Mouse (Mus musculus) small intestine, adult 2 months (tissue): ENCODE measurements around the gene Tbc1d4.

ENCODE experiments used
- CTCF ChIP-seq: fragments of 200-500 bp; IDR thresholded peaks from 2 replicates; pipeline ENCODE4 v1.5.1; 2012; ENCODE audit warnings: low read depth, mild to moderate bottlenecking, control low read depth, inconsistent platforms, low read length, moderate library complexity, mixed read lengths; ENCODE audit not compliant: insufficient replicate concordance, insufficient read length; ENCODE audit errors: extremely low read depth
- POLR2A ChIP-seq: fragments of 200-500 bp; IDR thresholded peaks from 2 replicates; pipeline ENCODE4 v1.6.1; 2012; ENCODE audit warnings: low read depth, mild to moderate bottlenecking, control low read depth, inconsistent platforms, low read length, moderate library complexity

GRCm38 (mm10) chr14:101480541-101480940, 128.4 kb downstream of the Tbc1d4 start:
- no peak for TF ChIP-seq CTCF
- TF ChIP-seq POLR2A = no peak
